Mouse (Mus musculus): ENCODE measurements around the gene Dnah8.

GRCm38 (mm10) chr17:30609980-30610307 is 14.2 kb upstream of the Dnah8 start:
- TF ChIP-seq POLR2A (IDR thresholded peaks at IDR 0.05; ENCODE audit: insufficient read depth, low read depth, low read length) (no peak), CTCF (IDR thresholded peaks at IDR 0.05; ENCODE audit: insufficient read depth, low read depth, low read length) (no peak)
